Mouse (Mus musculus): ENCODE measurements around the gene Ccdc190.

- TF ChIP-seq ZC3H11A (IDR thresholded peaks at IDR 0.05; ENCODE audit: borderline replicate concordance, low read depth, low read length), result peak; percentile 29; the same call in 1 of the 2 replicates
- no peak for TF ChIP-seq HCFC1 (IDR thresholded peaks at IDR 0.05; ENCODE audit: borderline replicate concordance, insufficient read depth, low read length)
- no peak for TF ChIP-seq MAFK (IDR thresholded peaks at IDR 0.05; ENCODE audit: insufficient read depth, low read depth, low read length)
- TF ChIP-seq ZNF384 (IDR thresholded peaks at IDR 0.05; ENCODE audit: low read depth, low read length), result no peak
Observed at GRCm38 (mm10) chr1:169917998-169918397, 10.4 kb upstream of the Ccdc190 start.

Measured in ES-E14 (cell line).